Mouse (Mus musculus) olfactory bulb, adult 2 months (tissue): Measurements from ENCODE around the gene Zfp365.

Source experiments
- CTCF ChIP-seq: fragments of 200-500 bp; IDR thresholded peaks from 2 replicates; pipeline ENCODE4 v1.5.1; 2012; ENCODE audit warnings: low read depth, mild to moderate bottlenecking, low read length, moderate library complexity; ENCODE audit not compliant: insufficient read depth
- POLR2A ChIP-seq: fragments of 200-500 bp; IDR thresholded peaks from 2 replicates; pipeline ENCODE4 v1.6.1; 2012; ENCODE audit warnings: mild to moderate bottlenecking, low read depth, low read length, moderate library complexity; ENCODE audit not compliant: insufficient read depth

DNA sequence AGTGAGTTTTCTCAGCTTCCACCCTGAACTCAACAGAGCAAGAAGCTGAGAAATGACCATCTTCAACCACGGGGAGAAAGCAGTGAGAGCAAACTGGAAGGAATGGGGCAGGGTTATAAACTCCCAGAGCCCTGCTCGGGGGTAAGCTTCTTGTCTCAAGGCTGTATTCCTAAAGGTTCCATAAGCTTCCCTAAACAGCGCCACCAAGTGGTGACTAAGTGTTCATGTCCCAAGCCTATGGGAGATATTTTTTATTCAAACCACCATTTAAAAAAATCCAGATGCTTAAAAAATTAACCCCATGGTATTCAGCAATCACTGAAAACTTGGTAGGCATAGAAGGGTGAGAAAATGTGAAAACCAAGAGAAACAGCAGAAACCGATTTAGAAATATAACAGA is 18.9 kb upstream of the Zfp365 start:
- no peak for TF ChIP-seq POLR2A
- TF ChIP-seq CTCF = no peak
